Mouse (Mus musculus): ENCODE data around the gene Zfp362. TPM values are rescaled to one million over a fixed set of nuclear protein-coding genes. Genes with fewer than 3 reads are reported as not detected.

Zfp362 gene
- polyA plus RNA-seq (2017; shearing (Covaris generic)): 10 to 100 TPM in 1 of 3 experiments, 1 to 10 TPM in 2; 6.0 to 10.3 (median 8.4) TPM

- peak; percentile 63 for ATAC-seq
Measured at GRCm38 (mm10) chr4:128806043-128806826, at the start of gene Zfp362. Gene Zfp362 (minus strand): TSS chr4:128806045.

DNA sequence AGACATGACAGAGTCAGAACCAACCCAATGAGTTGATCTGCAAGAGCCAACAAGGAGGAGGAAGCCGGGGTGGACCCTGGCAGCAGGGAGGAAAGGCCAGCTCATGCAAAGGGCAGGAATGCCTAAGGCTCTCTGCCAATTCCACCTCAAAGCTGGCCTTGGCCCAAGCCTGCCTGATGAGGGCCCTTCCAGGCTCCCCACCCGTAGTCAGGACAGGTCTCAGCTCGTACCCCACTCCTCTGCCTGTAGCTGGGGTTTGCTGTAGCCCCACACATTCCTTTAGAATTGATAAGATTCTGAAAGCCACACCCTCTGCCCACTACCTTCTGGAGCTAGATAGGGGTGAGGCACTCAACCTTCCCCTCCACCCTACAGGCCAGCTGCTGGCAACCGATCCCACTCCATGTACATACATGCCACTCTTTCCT, 49.8 kb upstream of the Zfp362 start:
- no peak for ATAC-seq

DNA sequence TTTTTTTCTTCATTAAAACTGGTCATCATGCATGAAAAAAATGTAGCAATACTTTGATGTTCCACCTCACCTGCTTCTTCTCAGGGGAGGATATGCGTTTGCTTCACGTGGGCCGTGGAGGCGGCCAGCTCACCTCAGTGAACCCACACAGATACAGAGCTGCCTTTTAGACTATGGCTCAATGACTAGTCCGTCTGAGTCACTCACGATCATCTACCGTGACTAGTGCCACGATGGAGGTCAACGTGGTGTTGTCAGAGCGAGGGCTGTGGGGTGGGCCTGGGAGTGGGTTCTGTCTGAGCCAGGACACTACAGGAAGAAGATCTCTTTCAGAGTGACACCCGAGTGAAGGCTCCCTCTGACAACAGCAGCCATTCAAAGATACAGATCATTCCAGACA, 47.3 kb upstream of the Zfp362 start:
- no peak for ATAC-seq

DNA sequence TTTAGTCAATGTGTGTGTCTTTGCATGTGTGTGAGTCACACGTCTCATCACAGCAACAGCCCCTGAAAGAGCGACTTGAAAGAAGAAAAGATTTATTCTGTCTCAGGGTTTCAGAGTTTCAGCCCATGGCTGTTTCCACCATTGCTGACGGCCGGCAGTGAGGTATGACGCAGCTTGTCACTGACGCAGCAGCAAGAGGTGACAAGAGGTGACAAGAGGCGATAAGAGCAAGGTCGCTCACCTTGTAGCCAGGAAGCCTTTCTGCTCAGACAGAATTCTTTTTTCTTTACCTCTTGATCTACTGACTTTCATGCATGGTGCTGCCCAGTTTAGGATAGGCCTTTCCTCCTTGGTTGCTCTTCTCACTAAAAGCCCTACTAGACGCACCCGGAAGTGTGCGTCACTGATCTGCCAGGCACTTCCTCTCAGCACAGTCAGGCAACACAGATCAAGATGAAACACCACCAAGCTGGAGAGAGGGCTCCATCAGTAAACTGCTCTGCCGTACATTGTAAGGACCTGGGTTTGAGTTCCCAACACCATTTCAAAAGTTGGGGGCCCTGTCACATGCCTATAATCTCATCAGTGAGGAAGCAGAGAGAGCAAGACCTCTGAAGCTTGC, 46.5 kb upstream of the Zfp362 start:
- no peak for ATAC-seq

DNA sequence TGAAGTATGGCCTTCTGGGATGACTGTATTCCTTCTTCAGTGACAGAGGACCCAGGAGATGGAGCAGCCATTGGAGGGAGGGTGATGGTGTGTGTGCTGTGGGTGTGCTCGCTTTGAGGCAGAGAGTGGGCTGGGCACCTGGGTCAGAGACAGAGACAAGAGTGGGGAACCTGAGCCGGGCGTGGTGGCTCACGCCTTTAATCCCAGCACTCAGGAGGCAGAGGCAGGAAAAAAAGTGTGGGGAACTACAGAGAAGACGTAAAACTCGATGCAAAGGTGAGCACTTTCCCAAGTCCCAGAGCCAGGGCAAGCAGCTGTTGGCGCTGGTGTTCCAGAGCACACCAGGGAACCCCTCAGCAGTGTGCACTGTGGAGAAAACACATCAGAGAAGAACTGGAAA, 43.8 kb upstream of the Zfp362 start:
- no peak for ATAC-seq

DNA sequence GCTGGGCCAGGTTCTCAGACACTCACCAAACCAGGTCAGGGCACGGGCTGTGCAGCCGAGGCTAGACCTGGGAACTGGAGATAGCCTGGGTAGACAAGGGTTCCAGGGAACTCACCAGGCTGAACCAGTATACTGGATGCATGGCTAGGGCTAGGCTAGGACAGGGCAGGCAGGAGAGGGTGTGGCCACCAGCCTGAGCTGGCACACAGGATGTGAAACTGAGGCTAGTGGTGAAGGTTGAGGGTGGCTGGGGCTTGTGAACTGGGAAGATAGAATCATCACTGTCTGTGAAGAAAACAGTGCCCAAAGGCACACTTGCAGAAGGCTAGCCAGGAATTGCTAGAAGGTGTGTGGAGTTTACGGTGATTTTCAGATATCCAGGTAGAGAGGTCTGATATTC, 43.1 kb upstream of the Zfp362 start:
- no peak for ATAC-seq

DNA sequence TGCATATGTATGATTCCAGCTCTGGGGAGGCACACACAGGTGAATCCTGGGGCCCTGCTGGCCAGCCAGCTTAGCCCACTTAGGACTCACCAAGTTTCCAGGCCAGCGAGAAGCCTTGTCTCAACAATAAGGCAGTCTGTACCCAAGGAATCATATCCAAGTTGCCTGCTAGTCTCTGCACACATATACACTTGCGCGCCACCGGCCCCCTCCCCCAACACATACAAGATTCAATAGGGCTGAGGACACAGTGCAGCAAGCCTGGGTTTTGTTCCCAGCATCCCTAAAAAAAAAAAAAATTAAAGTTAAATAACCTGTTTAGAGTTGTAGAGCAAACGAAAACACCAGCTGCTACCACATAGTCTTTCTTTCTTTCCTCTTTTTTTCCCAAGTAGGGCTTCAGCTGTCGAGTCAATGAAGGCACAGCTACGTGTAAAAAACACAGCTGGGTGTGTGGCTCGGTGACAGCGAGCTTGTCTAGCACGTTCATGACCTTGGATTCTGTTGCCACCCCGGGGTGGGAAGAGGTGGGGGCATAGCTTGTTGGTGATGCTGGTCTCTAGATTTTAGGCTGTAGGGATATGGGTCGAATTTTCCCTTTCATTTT, 39.6 kb upstream of the Zfp362 start:
- no peak for ATAC-seq

GRCm38 (mm10) chr4:128844566-128844965, 38.7 kb upstream of the Zfp362 start:
- no peak for ATAC-seq

DNA sequence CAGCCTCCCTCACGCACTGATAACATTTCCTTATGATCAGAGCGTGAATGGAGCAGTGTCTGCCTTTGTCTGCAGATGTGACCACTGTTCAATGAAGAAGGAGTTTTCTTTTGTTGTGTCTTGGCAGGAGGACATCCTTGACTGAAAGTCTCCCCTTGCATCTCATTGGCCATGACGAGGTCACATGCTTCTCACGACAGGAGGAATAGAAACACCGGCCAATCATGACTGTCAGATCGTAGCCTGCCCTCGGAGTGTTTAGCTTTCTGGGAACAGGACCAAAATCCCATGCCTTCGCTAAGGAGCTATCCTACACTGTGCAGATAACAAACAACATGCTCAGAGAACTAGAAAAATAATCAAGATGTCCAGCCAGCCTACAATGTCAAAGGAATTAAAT, 35.4 kb upstream of the Zfp362 start:
- ATAC-seq: no peak

DNA sequence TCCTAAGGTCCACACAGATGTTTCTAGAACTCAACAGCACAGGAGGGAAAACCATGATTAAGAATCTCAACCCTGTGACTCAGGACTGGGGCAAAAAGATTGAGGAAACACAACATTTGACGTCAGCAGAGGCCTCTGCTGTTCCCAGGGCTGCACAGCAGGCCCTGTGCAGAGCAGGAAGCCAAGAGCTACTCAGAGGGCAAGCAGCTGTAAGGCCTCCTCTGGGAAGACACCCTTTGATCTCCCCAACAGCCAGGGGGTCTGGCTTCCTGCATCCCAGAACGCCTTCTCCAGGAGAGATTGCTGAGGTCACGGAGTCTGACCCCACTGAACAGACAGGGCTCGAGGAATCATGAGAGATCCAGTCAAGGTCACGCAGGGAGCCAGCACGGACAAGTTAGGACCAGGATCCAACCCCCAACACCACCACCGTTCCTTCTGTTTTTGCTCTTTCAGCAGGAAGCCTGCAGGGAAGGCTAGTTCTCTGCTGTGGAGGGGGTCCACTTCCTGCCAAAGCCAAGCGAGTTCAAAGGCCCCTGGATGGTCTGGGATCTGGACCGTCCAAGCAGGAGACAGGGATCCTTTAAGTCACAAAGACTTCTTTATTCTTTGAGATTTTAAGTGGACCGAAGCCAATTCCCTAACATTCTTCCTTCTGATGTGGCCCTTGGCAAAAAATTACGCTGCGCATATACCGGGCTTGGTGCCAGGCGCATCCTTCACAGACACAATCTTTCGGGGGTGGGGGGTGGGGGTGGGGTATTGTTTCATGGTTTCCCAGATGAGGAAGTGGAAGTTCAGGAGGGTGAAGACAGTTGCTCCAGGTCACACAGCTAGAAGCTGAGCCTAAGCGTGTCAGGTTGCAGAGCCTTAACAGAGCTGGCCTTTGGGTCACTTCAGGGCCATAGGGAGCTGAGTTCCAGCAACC, 34.2 kb upstream of the Zfp362 start:
- ATAC-seq: no peak

DNA sequence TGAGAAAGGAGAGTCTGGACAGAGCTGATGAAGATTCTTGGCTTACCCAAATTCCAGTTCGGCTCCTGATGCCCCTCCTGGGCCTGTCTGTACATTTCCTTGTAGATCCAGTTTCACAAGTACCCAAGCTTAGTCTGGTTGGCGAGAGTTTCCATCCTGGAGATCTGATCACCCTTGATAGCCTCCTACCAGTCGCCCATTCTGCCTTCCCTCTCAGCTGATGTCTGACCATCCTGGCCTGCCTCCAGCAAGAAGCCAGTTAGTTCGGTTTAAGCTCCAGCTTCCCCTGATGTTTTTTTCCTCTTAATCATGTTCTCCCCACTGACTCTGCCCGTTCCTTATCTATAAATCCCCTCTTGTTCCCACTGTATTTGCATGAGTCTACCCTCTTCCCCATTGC, 32.4 kb upstream of the Zfp362 start:
- no peak for ATAC-seq

DNA sequence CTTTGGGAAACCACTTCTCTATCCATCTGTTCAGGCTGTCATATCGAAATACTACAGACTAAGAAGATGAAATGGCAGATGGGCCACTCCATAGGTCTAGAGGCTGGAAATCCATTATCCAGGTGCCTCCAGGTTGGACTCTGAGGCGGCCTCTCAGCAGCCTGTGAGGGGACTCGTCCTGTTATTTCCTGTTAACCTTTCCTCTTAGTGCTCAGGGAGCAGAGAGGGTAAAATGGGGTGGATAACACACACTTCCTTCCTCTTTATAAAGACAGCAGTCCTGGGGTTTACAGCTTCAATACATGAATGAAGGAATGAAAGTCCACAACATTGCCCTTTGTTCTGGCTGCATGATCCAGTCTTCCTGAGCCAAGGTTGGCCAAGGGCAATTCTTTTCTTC, 18.3 kb upstream of the Zfp362 start:
- no peak for ATAC-seq

DNA sequence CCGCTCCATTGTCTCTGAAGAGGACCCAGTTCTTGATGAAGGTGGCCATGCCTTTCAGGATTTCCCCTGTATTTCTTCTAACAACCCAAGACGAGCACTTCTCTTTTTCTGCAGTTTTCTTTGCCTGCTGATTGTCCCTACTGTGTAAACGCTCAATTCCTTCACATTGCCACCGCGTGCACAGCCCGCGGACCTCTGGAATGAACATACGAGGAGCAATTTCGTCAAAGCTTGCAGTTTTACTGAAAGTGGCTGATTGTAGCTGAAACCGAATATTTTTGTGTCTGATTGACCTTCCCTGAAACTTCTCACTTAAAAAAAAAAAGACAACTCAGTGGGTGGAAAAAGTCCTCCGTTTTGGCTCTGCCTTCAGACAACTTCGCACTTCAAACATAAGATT, 14.7 kb upstream of the Zfp362 start:
- no peak for ATAC-seq

DNA sequence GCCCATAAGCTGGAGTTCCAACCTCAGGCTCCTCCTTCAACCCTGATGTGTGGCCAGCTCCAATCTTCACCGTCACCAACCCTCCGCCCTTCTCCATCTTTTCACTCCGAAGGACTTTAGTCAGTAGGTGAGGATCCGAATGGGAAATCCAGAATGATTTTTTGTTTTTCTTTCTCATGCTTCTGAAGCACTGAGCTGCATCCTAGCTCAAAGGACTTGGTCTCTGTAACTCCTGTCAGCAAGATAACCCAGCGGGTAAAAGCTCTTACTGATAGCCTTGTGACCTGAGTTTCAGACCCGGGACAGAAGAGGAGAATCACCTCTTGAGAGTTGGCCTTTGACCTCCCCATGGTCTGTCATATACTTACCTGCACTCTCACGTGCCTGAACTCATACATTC, 11.2 kb upstream of the Zfp362 start:
- ATAC-seq: no peak

DNA sequence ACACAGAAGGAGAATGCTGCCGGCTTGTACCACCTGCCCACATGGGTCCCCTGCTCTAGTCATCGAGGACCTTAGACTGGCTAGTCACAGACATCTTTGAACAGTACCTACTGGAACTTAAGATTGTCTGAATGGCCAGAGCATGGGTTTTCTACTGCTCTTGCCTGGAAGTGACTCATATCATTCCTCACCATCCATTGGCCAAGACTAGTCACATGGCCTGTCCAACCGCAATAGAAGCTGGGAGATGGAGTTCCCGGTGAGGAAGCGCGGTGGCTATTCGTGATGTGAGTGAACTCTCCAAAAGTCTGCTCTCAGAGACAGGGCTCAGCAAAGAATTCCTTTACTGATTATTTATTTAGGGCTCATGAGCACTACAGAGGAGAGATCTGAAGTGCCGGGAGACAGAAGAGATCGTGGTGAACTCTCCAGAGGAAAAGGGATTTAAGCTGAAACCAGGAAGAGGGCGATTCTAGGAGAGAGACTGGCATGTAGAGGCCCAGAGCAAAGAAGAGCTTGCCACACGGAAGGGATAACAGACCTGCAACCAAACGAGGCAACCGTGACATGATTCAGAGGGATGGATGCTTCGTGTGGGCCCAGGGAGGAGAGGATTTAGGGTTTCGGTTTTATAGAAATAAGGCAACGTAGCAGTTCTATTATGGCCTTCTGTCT, 5.7 kb upstream of the Zfp362 start:
- ATAC-seq: peak; percentile 97

DNA sequence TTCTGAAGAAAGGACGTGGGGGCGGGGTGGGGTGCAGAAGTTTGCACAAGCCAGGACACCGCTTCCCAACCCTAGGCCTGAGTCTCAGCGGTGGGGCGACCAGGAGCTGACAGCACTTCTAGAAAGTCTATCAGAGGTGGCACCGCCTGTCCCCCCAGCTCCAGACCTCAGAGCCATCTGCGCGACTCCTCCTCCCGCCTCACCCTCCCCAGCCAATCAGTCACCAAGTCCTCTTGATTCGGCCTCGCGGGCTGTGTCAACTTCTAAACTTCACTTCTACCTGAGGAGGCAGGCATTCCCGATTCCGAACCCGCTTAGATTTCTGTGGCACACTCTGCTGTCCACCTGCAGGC, 958 bp upstream of the Zfp362 start:
- peak; percentile 15 for ATAC-seq

- peak; percentile 33 for ATAC-seq
Measured at GRCm38 (mm10) chr4:128805150-128806042, 449 bp downstream of the Zfp362 start.

DNA sequence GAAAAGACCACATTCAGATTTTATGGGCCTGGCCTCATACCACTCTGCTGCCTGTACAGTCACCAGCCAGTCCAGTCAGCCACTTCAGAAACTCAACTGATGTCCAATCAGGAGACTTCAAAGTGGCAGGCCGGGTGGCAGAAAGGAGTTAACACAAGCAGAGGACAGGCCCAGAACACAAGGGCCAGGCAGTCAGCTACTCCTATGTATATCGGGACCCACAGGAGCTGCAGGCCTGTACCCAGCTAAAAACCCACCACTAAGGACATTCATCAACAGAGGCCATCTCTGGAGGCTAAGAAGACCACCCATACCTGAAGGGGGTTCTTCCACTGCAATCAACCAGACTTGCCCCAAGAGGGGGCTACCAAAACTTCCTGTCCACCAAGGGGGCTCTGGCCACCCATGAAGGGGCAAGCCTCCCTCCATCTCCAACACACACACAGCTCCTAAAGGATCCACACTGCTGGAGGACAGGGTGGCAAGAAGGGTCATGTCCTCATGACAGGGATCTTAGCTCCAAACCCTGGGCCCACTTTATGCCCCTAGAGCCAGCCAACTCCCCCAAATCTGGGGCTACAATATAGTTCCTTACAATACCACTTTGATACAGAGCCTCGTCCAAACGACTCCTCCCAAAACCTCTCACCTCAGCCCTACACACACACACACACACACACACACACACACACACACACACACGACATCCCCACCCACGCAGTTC, 1.3 kb downstream of the Zfp362 start:
- no peak for ATAC-seq

DNA sequence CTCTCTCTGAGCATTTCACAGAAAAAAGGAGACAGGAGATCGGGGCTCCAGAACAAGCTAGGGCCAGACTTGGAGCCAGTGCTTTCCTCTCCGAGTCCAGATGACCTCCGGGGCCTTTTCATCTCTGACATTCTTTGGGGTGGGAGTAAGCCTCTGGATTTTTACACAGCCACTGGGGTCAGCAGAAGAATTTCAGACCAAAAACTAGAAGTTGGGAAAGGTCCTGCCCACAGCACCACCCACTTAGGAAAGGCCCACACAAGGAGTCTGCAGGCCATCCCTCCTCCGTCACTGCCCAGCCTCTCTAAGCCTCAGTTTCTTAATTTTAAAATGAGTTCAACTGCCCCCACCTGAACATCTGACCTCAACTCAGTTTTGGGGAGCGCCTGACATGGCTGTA, 2.3 kb downstream of the Zfp362 start:
- ATAC-seq: no peak

GRCm38 (mm10) chr4:128801675-128802465, 4.0 kb downstream of the Zfp362 start:
- ATAC-seq: no peak
